Mouse (Mus musculus) forebrain, embryonic 12.5 days (tissue): ENCODE measurements around the gene Zbtb8a. TPM values are rescaled to one million over a fixed set of nuclear protein-coding genes. Genes with fewer than 3 reads are reported as not detected.
"Not testable (repeated sequence)": the region's sequence is repeated elsewhere in the genome, so short reads cannot be mapped to it uniquely, and the experiment has no call there.

ENCODE experiments used
- ATAC-seq: fragments of 200-750 bp; cut with Nextera tagmentation; 2 replicates; pipeline ENCODE4 v1.8.0; 2017; ENCODE audit warnings: moderate TSS enrichment; ENCODE audit not compliant: low FRiP score
- H3K27ac ChIP-seq: fragments of 300-500 bp; sonication (generic); 2 replicates; pipeline ENCODE4 v1.5.1; 2016; ENCODE audit warnings: mild to moderate bottlenecking
- H3K27me3 ChIP-seq: fragments of 300-500 bp; sonication (generic); 2 replicates; pipeline ENCODE4 v1.6.1; 2016; ENCODE audit warnings: mild to moderate bottlenecking
- H3K36me3 ChIP-seq: fragments of 300-500 bp; sonication (generic); replicated peaks from 2 replicates; pipeline ENCODE4 v1.6.1; 2016; ENCODE audit warnings: mild to moderate bottlenecking
- H3K4me1 ChIP-seq: fragments of 300-500 bp; sonication (generic); 2 replicates; pipeline ENCODE4 v1.6.1; 2016
- H3K4me2 ChIP-seq: fragments of 300-500 bp; sonication (generic); 2 replicates; pipeline ENCODE4 v1.6.1; 2016; ENCODE audit warnings: mild to moderate bottlenecking, moderate library complexity
- H3K4me3 ChIP-seq: fragments of 300-500 bp; sonication (generic); replicated peaks from 2 replicates; pipeline ENCODE4 v1.5.1; 2016; ENCODE audit warnings: mild to moderate bottlenecking
- H3K9ac ChIP-seq: fragments of 300-500 bp; sonication (generic); 2 replicates; pipeline ENCODE4 v1.6.1; 2016; ENCODE audit warnings: mild to moderate bottlenecking
- H3K9me3 ChIP-seq: fragments of 300-500 bp; sonication (generic); 2 replicates; pipeline ENCODE4 v1.6.1; 2016
- WGBS: fragments of 180-500 bp; shearing (Covaris S2); methylation state at CpG from one replicate; pipeline ENCODE4 v1.1.7; 2016; 5-methylcytosine and 5-hydroxymethylcytosine counted together
- polyA plus RNA-seq: library from polyadenylated mRNA; unstranded; fragments of >200 nt; fragmentation: Nextera tagmentation; extraction: Ambion mirVana; gene quantifications from 2 replicates; pipeline ENCODE4 v1.2.1, GENCODE M21; 2016

Zbtb8a gene
- 10.6 and 10.9 TPM in 2 replicates for polyA plus RNA-seq

- Histone ChIP-seq H3K4me2 (peak within 1 kb of the TSS; percentile 68), H3K27me3 (peaks cover 34% of the 10 kb centered on the region), H3K9me3 (no peaks in the 10 kb centered on the region), H3K9ac (peak within 1 kb of the TSS; percentile 88), H3K4me3 (peak within 1 kb of the TSS; percentile 84), H3K27ac (peak within 1 kb of the TSS; percentile 80), H3K4me1 (peaks cover 20% of the 10 kb centered on the region), H3K36me3 (no peaks in the 10 kb centered on the region)
- ATAC-seq = peak; percentile 77
- WGBS = 1% methylated on average over 65 of the region's 65 CpGs
Observed at GRCm38 (mm10) chr4:129377601-129378390, at the start of gene Zbtb8a. TSS of gene Zbtb8a (minus strand) at chr4:129378116.

- ATAC-seq = no peak
- Histone ChIP-seq H3K4me3 (no peak overlapping the region), H3K36me3 (no peaks in the 10 kb centered on the region), H3K4me1 (no peaks in the 10 kb centered on the region), H3K27ac (no peak overlapping the region), H3K4me2 (no peak overlapping the region), H3K9me3 (no peaks in the 10 kb centered on the region), H3K27me3 (no peaks in the 10 kb centered on the region), H3K9ac (no peak overlapping the region)
- WGBS = 79% methylated on average over 5 of the region's 5 CpGs
Observed at GRCm38 (mm10) chr4:129418321-129418720, 40.4 kb upstream of the Zbtb8a start.

GRCm38 (mm10) chr4:129416478-129416877 lies 38.6 kb upstream of the Zbtb8a start:
- no peaks in the 10 kb centered on the region for H3K9me3 ChIP-seq
- H3K36me3 ChIP-seq = no peaks in the 10 kb centered on the region
- H3K4me3 ChIP-seq = no peak overlapping the region
- 89% methylated on average over 5 of the region's 5 CpGs for WGBS
- no peak overlapping the region for H3K9ac ChIP-seq
- no peak overlapping the region for H3K27ac ChIP-seq
- no peaks in the 10 kb centered on the region for H3K4me1 ChIP-seq
- no peak for ATAC-seq
- H3K27me3 ChIP-seq = no peaks in the 10 kb centered on the region
- H3K4me2 ChIP-seq = no peak overlapping the region

GRCm38 (mm10) chr4:129415892-129416291 lies 38.0 kb upstream of the Zbtb8a start:
- Histone ChIP-seq H3K9me3 (no peaks in the 10 kb centered on the region), H3K4me3 (no peak overlapping the region), H3K27ac (no peak overlapping the region), H3K9ac (no peak overlapping the region), H3K36me3 (no peaks in the 10 kb centered on the region), H3K4me2 (no peak overlapping the region), H3K27me3 (no peaks in the 10 kb centered on the region), H3K4me1 (no peaks in the 10 kb centered on the region)
- ATAC-seq = no peak
- WGBS = 89% methylated on average over 5 of the region's 5 CpGs

- 0 out of 2 replicates have a peak, but pooled peaks cover 11% of the 10 kb centered on the region for H3K27me3 ChIP-seq
- no peak for ATAC-seq
- no peak overlapping the region for H3K4me3 ChIP-seq
- H3K4me1 ChIP-seq = no peaks in the 10 kb centered on the region
- H3K9me3 ChIP-seq = no peaks in the 10 kb centered on the region
- no peaks in the 10 kb centered on the region for H3K36me3 ChIP-seq
- H3K4me2 ChIP-seq = no peak overlapping the region
- no peak overlapping the region for H3K27ac ChIP-seq
- H3K9ac ChIP-seq = no peak overlapping the region
Observed at GRCm38 (mm10) chr4:129410991-129411390, 33.1 kb upstream of the Zbtb8a start.

- H3K9me3 ChIP-seq = not testable (repeated sequence)
Observed at GRCm38 (mm10) chr4:129410532-129410931, 32.6 kb upstream of the Zbtb8a start.

GRCm38 (mm10) chr4:129406447-129406846 lies 28.5 kb upstream of the Zbtb8a start:
- ATAC-seq = no peak

More at GRCm38 (mm10) chr4:129410532-129410931, 32.6 kb upstream of the Zbtb8a start:
- H3K27me3 ChIP-seq = peaks cover 14% of the 10 kb centered on the region
- not testable (repeated sequence) for H3K9ac ChIP-seq, H3K36me3 ChIP-seq, H3K4me2 ChIP-seq, ATAC-seq, H3K4me1 ChIP-seq, H3K4me3 ChIP-seq, H3K27ac ChIP-seq
- 84% methylated on average over 3 of the region's 3 CpGs for WGBS

GRCm38 (mm10) chr4:129399813-129400212 lies 21.9 kb upstream of the Zbtb8a start:
- Histone ChIP-seq H3K9ac (no peak overlapping the region), H3K4me2 (no peak overlapping the region), H3K27ac (no peak overlapping the region), H3K4me1 (no peaks in the 10 kb centered on the region), H3K36me3 (no peaks in the 10 kb centered on the region), H3K4me3 (no peak overlapping the region), H3K9me3 (no peaks in the 10 kb centered on the region), H3K27me3 (no peaks in the 10 kb centered on the region)
- ATAC-seq = no peak
- 81% methylated on average over 4 of the region's 4 CpGs for WGBS

More at GRCm38 (mm10) chr4:129406447-129406846, 28.5 kb upstream of the Zbtb8a start:
- Histone ChIP-seq H3K9me3 (no peaks in the 10 kb centered on the region), H3K4me1 (no peaks in the 10 kb centered on the region), H3K36me3 (no peaks in the 10 kb centered on the region), H3K4me2 (peak overlapping the region; percentile 65), H3K27ac (no peak overlapping the region), H3K9ac (peak overlapping the region; percentile 50), H3K27me3 (peaks cover 18% of the 10 kb centered on the region), H3K4me3 (peak overlapping the region; percentile 37)
- WGBS = 3% methylated on average over 25 of the region's 25 CpGs

- Histone ChIP-seq H3K27ac (no peak overlapping the region), H3K9ac (no peak overlapping the region), H3K4me3 (no peak overlapping the region), H3K27me3 (no peaks in the 10 kb centered on the region), H3K36me3 (no peaks in the 10 kb centered on the region), H3K4me1 (0 out of 2 replicates have a peak, but pooled peaks cover 3% of the 10 kb centered on the region), H3K9me3 (no peaks in the 10 kb centered on the region), H3K4me2 (no peak overlapping the region)
- ATAC-seq = no peak
- WGBS = 94% methylated on average over 3 of the region's 3 CpGs
Observed at GRCm38 (mm10) chr4:129396960-129397359, 19.0 kb upstream of the Zbtb8a start.

- Histone ChIP-seq H3K36me3 (no peaks in the 10 kb centered on the region), H3K9me3 (no peaks in the 10 kb centered on the region), H3K4me2 (no peak overlapping the region), H3K4me3 (no peak overlapping the region), H3K27ac (no peak overlapping the region), H3K27me3 (no peaks in the 10 kb centered on the region), H3K9ac (no peak overlapping the region), H3K4me1 (0 out of 2 replicates have a peak, but pooled peaks cover 3% of the 10 kb centered on the region)
- 44% methylated on average over 12 of the region's 12 CpGs for WGBS
- no peak for ATAC-seq
Observed at GRCm38 (mm10) chr4:129394089-129394870, 16.4 kb upstream of the Zbtb8a start.

GRCm38 (mm10) chr4:129390936-129391557 lies 13.1 kb upstream of the Zbtb8a start:
- H3K36me3 ChIP-seq = no peaks in the 10 kb centered on the region
- H3K27me3 ChIP-seq = no peaks in the 10 kb centered on the region
- H3K9me3 ChIP-seq = no peaks in the 10 kb centered on the region
- no peak overlapping the region for H3K9ac ChIP-seq
- no peak overlapping the region for H3K4me3 ChIP-seq
- no peak for ATAC-seq
- WGBS = 87% methylated on average over 7 of the region's 7 CpGs
- H3K4me2 ChIP-seq = no peak overlapping the region
- 0 out of 2 replicates have a peak, but pooled peaks cover 11% of the 10 kb centered on the region for H3K4me1 ChIP-seq
- H3K27ac ChIP-seq = no peak overlapping the region

- H3K9ac ChIP-seq = no peak overlapping the region
- no peak for ATAC-seq
- 88% methylated on average over 14 of the region's 14 CpGs for WGBS
- H3K27me3 ChIP-seq = 0 out of 2 replicates have a peak, but pooled peaks cover 3% of the 10 kb centered on the region
- H3K4me2 ChIP-seq = no peak overlapping the region
- H3K4me1 ChIP-seq = 0 out of 2 replicates have a peak, but pooled peaks cover 11% of the 10 kb centered on the region
- no peak overlapping the region for H3K27ac ChIP-seq
- H3K9me3 ChIP-seq = no peaks in the 10 kb centered on the region
- H3K36me3 ChIP-seq = no peaks in the 10 kb centered on the region
- no peak overlapping the region for H3K4me3 ChIP-seq
Observed at GRCm38 (mm10) chr4:129390216-129390743, 12.4 kb upstream of the Zbtb8a start.
